Mouse (Mus musculus) ovary, postnatal 10 days (tissue): Measurements from ENCODE around the gene Shisa5.

Experiments
- DNase-seq: peaks from one replicate; pipeline ENCODE4 v3.0.0; 2022; ENCODE audit warnings: low spot score

The Shisa5 gene

DNA sequence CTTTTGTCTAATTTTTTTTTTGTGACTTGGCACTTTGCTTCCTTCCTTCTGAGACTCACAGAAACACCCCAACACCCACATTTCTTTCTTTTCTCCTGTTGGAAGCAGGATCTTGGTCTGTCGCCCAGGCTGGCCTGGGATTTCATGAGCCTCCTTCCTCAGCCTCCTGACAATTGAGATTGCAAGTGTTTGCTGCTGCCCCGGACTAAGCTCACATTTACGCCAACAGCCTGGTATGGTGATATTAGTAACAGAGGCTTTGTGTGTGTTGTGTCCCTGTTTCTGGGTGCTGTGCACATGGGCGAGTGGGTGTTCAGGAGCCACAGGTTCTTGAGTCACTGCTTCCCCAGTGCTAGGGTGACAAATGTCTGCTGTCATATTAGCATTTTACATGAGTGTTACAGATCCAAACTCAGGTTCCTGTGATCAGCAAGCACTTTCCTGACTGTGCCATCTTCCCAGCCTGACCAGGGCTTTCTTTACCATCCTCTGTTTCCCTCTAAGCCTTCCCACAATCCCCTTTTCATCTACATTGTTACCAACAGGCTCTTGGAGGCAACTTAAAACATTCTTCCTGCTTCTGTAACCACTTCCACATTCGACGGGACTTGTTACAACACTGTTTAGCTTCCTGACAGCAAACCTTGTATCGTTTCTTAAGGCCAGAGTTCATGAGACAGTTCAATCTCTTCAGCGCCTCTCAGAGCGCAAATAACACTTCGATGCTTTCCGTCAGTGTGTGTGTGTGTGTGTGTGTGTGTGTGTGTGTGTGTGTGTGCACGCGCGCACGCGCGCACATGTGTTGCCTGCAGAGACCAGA lies 15.3 kb upstream of the Shisa5 start:
- no peak for DNase-seq

DNA sequence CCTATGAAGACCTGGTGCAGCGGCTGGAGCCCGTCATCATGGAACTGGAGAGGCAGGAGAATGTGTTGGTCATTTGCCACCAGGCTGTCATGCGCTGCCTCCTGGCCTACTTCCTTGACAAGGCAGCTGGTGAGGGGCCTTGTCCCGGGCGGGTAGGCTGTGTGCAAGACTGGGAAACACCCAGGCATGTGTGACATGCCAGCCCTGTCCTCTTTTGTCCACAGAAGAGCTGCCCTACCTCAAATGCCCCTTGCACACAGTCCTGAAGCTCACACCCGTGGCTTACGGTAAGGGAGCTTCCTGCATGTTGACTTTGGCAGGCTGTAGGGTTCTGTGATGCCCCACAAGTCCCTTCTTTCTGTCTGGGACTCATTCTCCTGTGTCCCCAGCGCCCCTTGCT lies 10.8 kb upstream of the Shisa5 start:
- no peak for DNase-seq

DNA sequence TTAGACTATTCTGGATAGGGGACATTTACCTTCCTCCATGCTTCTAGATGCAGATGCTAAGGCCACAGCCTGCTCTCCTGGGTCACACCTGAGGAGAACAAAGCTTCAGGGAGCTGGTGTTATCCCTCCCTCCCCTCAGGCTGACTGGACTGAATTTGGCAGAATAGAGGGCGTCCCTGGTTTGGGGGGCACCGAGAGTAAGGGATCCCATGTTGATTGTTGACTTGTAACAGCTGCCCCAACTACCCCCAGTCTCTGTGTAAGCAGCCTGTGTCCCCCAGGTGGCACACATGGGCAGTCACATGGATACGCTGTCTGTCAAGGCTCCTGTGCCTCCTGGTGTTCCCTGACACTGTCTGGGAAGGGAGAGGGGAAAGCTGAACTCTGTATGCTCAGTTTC lies 9.9 kb upstream of the Shisa5 start:
- DNase-seq: no peak

DNA sequence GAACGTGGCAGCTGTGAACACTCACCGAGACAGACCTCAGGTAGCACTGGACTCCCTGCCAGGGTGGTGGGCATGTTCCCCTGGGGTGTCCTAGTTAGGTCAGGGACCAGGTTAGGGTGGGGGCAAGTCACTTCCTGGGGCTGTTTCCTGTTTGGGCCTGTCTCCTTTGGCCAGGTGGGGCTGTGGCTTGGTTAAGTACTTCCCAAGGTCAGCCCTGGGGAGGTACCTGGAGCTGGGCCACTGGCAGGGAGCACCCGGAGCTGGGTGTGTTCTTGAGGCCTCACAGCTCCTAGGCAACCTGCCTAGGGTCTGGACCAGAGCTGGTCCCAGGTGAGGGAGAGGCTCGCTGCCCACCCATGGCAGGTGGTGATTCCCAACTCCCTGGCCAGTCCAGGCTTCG lies 9.4 kb upstream of the Shisa5 start:
- DNase-seq: no peak

GRCm38 (mm10) chr9:109030312-109030711 lies 8.1 kb upstream of the Shisa5 start:
- no peak for DNase-seq

DNA sequence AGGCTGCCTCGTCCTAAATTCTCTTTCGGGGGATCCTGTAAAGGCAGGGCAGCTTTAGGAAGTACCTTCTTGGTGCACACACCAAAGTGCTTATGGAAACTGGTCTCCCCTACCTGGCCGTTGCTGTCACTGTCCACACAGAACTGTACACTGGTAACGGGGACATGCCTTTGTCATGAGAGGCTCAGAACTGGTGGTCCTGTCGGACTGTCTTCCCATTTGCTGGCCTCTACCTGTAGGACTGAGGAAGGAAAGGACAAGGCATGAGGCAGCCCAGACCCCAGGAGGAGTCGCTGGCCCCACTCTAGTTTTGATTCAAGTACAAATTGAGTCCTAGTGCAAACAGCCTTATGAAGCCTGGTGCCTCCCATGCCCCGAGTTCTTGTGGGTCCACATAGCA lies 7.4 kb upstream of the Shisa5 start:
- no peak for DNase-seq

GRCm38 (mm10) chr9:109031686-109032085 lies 6.7 kb upstream of the Shisa5 start:
- DNase-seq: no peak

DNA sequence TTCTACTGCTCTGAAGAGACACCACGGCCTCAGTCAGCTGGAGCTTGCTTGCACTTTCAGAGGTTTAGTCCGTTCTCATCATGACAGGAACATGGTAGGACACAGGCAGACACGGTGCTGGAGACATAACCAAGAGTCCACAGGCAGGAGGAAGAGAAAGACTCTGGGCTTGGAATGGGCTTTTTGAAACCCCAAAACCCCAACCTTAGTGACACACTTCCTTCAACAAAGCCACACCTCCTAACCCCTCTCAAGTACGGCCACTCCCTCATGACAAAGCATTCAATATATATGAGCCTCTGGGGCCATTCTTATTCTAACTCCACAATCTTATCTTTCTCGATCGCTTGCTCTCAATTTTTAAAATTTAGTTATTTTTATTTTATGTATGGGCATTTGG lies 5.9 kb upstream of the Shisa5 start:
- DNase-seq: no peak

GRCm38 (mm10) chr9:109038901-109039364 lies 568 bp downstream of the Shisa5 start:
- DNase-seq: no peak

- DNase-seq: no peak
These were observed 1.3 kb downstream of the Shisa5 start for GRCm38 (mm10) chr9:109039681-109040080.

- DNase-seq: no peak
These were observed 1.9 kb downstream of the Shisa5 start for GRCm38 (mm10) chr9:109040216-109040615.

GRCm38 (mm10) chr9:109040906-109041305 lies 2.5 kb downstream of the Shisa5 start:
- DNase-seq: no peak

DNA sequence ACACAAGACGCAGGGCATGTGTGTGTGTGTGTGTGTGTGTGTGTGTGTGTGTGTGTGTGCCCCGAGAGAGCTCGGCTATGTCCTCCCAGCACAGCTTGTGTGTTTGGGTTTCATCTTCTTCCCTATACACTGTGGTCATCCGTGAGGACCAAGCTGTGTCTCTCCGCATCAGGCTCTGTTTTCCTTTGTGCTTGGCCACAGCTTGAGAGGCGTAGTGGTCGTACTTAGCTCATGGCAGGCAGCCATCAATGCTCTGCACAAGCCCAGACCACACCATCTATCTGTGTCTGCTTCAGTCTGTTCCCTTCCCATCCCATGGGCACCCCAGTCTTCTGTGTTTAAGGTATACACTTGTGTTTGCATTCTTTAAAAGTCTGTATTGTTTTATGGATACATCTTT lies 3.0 kb downstream of the Shisa5 start:
- DNase-seq: no peak

DNA sequence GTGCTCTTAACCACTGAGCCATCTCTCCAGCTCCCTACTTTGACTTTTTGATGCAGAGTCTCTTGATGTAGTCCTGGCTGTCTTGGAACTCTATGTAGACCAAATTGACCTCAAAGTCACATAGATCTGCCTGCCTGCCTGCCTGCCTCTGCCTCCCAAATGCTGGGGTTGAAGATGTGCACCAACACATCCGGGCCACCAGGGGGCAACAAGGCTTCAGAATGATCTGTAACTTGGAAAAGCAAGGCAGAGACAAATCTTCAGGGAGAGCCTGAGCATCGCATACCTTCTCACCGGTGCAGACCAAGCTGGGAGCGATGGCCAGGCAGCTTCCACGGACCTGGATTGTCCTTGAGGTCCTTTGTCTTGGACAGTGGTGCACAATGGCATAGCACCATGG lies 7.9 kb downstream of the Shisa5 start:
- DNase-seq: no peak

DNA sequence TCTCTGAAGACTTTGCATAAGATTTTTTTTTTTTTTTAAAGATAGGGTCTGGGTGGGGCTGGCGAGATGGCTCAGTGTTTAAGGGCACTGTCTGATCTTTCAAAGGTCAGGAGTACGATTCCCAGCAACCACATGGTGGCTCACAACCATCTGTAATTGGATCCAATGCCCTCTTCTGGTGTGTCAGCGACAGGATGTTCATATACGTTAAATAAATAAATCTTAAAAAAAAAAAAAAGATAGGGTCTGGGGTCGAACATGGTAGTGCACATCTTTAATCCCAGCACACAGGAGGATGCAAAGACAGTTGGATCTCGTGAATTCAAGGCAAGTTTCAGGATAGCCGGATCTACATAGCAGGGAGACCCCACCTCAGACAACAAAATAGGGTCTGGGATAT lies 11.0 kb downstream of the Shisa5 start:
- DNase-seq: no peak

- DNase-seq: no peak
These were observed 11.8 kb downstream of the Shisa5 start for GRCm38 (mm10) chr9:109049996-109050673.

- no peak for DNase-seq
These were observed 12.3 kb downstream of the Shisa5 start for GRCm38 (mm10) chr9:109050674-109050997.

- no peak for DNase-seq
These were observed 12.7 kb downstream of the Shisa5 start for GRCm38 (mm10) chr9:109051011-109051501.

GRCm38 (mm10) chr9:109051651-109052489 lies 13.5 kb downstream of the Shisa5 start:
- no peak for DNase-seq

DNA sequence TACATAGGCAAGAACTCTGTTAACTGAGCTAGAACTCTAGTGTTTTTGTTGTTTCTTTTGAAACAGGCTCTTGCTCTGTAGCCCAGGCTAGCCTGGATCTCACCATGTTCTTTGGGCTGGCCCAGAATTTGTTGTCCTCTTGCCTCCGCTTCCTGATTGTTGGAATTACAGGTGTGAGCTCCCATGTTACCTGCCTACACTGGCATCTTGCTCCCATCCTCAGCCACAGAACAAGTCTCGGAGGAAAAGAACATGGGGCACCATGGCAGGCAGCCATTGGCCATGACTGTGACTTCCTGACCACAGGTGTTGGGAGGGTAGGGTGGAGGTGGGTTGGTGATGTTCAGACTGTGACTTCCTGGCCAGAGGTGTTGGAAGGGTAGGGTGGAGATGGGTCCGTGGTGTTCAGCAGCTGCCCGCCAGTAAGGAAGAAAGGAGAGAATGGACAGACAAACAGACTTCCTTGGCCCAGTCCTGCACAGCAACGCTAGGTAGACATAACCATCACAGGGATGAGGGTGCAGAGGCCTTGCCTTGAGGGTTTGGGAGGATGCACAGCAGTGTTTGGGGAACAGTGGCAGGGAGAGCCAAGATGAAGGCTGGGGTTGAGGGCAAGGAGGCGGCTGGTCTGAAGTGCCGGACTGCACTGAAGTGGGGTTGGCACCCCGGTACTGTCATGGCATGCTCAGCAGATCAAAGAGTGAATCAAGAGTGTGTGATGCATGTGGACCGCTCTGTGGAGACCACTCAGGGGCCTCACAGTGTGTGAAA lies 14.3 kb downstream of the Shisa5 start:
- no peak for DNase-seq

DNA sequence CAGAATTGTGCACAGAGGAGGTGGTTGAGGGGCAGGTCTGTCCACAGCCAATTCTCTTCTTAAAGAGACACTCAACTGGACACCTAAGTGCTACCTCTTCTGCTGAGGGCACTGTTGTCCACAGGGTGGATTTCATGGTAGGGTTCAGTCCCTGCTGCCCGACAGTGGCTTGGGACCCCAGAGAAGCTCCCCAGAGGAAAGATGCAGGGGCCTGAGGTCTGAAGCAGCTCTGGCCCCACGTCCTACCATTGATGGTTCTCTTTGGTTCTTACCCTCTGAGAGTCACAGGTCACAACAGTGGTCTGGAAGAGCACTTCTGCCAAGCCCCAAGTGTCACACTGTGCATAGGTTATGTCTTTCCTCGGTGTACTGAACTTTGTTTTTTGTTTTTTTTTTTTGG lies 15.0 kb downstream of the Shisa5 start:
- no peak for DNase-seq

- no peak for DNase-seq
These were observed 15.5 kb downstream of the Shisa5 start for GRCm38 (mm10) chr9:109053851-109054250.
